Mouse (Mus musculus) liver, embryonic 12.5 days (tissue): ENCODE results near the gene Mmp28. TPM values are rescaled to one million over a fixed set of nuclear protein-coding genes. Genes with fewer than 3 reads are reported as not detected.
A peak's percentile ranks its signal among the peaks of the same experiment; 100 is the strongest.

ENCODE experiments used
- ATAC-seq: fragments of 200-750 bp; cut with Nextera tagmentation; 2 replicates; pipeline ENCODE4 v1.8.0; 2017; ENCODE audit warnings: moderate number of reproducible peaks, mild to moderate bottlenecking, moderate library complexity
- H3K27ac ChIP-seq: fragments of 300-500 bp; sonication (generic); 2 replicates; pipeline ENCODE4 v1.5.1; 2016; ENCODE audit warnings: mild to moderate bottlenecking
- H3K27me3 ChIP-seq: fragments of 300-500 bp; sonication (generic); replicated peaks from 2 replicates; pipeline ENCODE4 v1.6.1; 2016; ENCODE audit warnings: mild to moderate bottlenecking, moderate library complexity
- H3K36me3 ChIP-seq: fragments of 300-500 bp; sonication (generic); 2 replicates; pipeline ENCODE4 v1.6.1; 2016; ENCODE audit warnings: mild to moderate bottlenecking, moderate library complexity
- H3K4me1 ChIP-seq: fragments of 300-500 bp; sonication (generic); 2 replicates; pipeline ENCODE4 v1.6.1; 2016
- H3K4me2 ChIP-seq: fragments of 300-500 bp; sonication (generic); 2 replicates; pipeline ENCODE4 v1.6.1; 2016; ENCODE audit warnings: mild to moderate bottlenecking, moderate library complexity
- H3K4me3 ChIP-seq: fragments of 300-500 bp; sonication (generic); 2 replicates; pipeline ENCODE4 v1.5.1; 2016; ENCODE audit warnings: mild to moderate bottlenecking, moderate library complexity
- H3K9ac ChIP-seq: fragments of 300-500 bp; sonication (generic); 2 replicates; pipeline ENCODE4 v1.6.1; 2016; ENCODE audit warnings: mild to moderate bottlenecking, moderate library complexity
- H3K9me3 ChIP-seq: fragments of 300-500 bp; sonication (generic); replicated peaks from 2 replicates; pipeline ENCODE4 v1.6.1; 2016; ENCODE audit warnings: mild to moderate bottlenecking, moderate library complexity
- WGBS: fragments of 180-500 bp; shearing (Covaris S2); methylation state at CpG from one replicate; pipeline ENCODE4 v1.1.7; 2016; ENCODE audit not compliant: insufficient replicate concordance; 5-methylcytosine and 5-hydroxymethylcytosine counted together
- polyA plus RNA-seq: library from polyadenylated mRNA; unstranded; fragments of >200 nt; fragmentation: Nextera tagmentation; extraction: Ambion mirVana; gene quantifications from 2 replicates; pipeline ENCODE4 v1.2.1, GENCODE M21; 2016

Gene Mmp28
- polyA plus RNA-seq, 1 experiment from 2014 or later = 0.31 TPM

DNA sequence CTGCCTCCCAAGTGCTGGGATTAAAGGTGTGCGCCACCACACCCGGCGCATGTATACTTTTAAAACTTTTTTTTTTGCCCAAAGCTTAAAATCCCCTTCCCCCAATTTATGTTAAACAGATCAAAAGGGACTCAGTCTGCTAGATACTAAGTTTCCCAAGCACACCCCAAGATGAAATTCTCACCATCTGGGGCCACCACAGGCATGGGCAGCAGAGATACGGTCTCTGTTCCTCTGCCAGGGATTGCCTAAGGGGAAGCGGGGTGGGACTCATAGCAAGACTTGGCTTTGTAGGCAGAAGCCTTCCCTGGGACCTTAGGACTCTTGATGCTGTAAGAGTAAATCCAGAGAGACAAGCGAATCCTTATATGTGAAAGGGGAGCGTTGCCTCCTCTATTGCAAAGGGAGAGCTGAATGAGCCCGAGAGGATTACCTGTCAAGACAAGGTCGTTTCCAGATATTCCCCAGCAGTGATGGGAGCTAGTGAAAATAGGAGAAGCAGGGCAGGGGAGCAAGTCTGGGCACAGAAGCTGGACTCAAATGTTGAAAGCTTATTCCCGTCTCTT is 1.3 kb downstream of the Mmp28 start:
- Histone ChIP-seq H3K4me1 (peaks cover 13% of the 10 kb centered on the region; the same call in 1 of the 2 replicates), H3K4me2 (no peak overlapping the region)
- WGBS = 62% methylated on average over 10 of the region's 10 CpGs

DNA sequence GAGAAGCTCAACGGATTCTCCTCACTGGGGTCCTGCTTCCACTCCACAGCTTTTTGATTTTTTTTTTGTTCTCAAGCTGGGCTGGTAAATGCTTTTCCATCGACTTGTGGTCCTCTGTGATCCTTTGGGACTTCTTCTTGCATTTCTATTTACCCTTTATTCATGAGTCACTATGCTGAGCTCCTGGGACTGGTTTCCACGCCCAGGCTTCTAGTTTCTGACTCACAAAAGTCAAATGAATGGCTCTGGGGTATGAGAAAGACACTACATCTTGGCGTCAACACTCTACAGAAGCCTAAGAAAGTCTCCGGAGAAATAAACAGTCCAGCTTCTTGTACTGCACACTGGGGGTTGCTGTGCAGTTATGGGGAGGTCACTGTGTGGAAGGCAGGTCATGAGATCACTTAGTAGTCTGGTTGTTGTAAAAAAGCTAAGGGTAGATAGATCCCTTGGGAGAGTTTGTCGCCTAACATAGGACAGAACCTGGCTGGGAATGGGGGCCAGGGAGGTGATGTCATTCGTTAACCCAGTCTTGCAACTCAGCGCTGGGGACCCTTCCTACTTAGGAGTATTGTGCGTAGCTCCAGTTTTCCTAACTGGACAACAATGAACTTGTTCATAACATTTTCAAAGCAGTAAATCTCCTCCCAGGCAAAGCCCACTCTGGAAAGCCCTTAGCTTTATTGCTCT is 4.8 kb downstream of the Mmp28 start:
- WGBS = 65% methylated on average over 9 of the region's 9 CpGs
- no peak for ATAC-seq
- Histone ChIP-seq H3K9me3 (no peaks in the 10 kb centered on the region), H3K27ac (no peak overlapping the region), H3K4me1 (peaks cover 38% of the 10 kb centered on the region), H3K36me3 (no peaks in the 10 kb centered on the region), H3K4me2 (no peak overlapping the region), H3K9ac (no peak overlapping the region), H3K4me3 (no peak overlapping the region), H3K27me3 (peaks cover 40% of the 10 kb centered on the region)

More for the DNA sequence above, 1.3 kb downstream of the Mmp28 start:
- no peaks in the 10 kb centered on the region for H3K9me3 ChIP-seq
- H3K27ac ChIP-seq = no peak overlapping the region
- H3K4me3 ChIP-seq = no peak overlapping the region
- no peak overlapping the region for H3K9ac ChIP-seq
- H3K36me3 ChIP-seq = no peaks in the 10 kb centered on the region
- no peak for ATAC-seq
- H3K27me3 ChIP-seq = peaks cover 69% of the 10 kb centered on the region

DNA sequence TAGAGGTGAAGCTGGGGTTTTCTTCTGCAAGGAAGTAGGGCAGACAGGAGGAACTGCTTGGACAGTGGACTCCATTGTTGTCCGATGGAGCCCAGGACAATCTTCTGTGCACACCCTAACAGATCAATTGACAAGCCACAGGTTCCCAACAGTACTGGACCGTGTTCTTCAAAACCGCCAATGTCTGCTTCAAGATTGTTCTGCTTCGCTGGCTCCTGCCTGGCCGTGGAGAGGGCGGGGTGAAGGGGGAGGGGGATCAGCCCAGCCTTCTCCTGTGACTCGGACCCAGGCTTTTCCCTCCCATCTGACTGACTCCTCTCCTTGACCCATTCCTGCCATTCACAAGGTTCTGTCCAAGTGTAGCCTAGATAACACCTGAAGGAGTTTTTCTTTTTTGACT is 5.6 kb downstream of the Mmp28 start:
- no peak overlapping the region for H3K4me2 ChIP-seq
- WGBS = 41% methylated on average over 7 of the region's 7 CpGs
- H3K36me3 ChIP-seq = no peaks in the 10 kb centered on the region
- no peak overlapping the region for H3K4me3 ChIP-seq
- no peak for ATAC-seq
- H3K9ac ChIP-seq = no peak overlapping the region
- peaks cover 31% of the 10 kb centered on the region for H3K4me1 ChIP-seq
- H3K27ac ChIP-seq = no peak overlapping the region
- no peaks in the 10 kb centered on the region for H3K9me3 ChIP-seq
- peaks cover 32% of the 10 kb centered on the region for H3K27me3 ChIP-seq

DNA sequence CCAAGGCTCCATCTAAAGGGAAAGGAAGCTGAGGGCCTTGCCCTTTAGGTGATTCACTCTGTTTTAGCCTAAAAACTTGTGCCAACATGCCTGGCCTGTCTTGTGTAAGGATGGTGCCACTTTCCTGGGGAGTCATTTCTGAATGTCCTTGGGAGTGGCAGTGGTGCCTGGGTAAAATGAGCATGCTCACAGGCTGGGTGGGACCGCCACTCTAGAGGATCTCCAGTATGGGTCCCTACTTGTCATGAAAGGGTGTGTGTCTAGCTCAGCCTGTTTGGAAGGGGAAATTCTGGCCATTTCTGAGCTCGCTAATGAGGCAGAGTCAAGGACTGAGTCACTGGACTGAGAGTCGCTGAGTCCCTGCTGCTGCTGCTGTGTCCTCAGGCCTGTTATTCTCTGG is 7.3 kb downstream of the Mmp28 start:
- Histone ChIP-seq H3K27me3 (peaks cover 21% of the 10 kb centered on the region), H3K27ac (no peak overlapping the region), H3K4me3 (no peak overlapping the region), H3K4me1 (peaks cover 30% of the 10 kb centered on the region), H3K9ac (no peak overlapping the region), H3K4me2 (no peak overlapping the region), H3K36me3 (no peaks in the 10 kb centered on the region), H3K9me3 (no peaks in the 10 kb centered on the region)
- ATAC-seq = no peak
- 43% methylated on average over 3 of the region's 3 CpGs for WGBS

DNA sequence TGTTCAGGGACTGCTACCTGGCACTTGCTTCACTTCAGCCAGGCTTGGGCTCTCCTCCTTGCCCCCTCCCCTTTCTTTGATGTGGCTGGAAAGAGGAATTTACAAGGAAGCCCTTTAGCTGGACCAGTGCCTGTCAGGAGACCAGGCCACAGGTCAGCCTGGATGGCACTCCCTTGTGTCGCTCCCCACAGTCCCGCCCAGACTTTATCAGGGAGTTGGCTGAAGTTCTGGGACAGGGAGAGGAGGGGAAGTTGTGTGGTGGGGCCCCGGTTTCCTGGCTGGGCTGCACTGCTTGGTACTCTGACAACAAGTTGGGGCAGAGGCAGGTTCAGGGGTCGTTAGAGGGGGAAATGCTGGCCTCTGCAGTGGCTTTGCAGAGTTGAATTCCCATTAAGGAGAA is 8.3 kb downstream of the Mmp28 start:
- Histone ChIP-seq H3K27ac (no peak overlapping the region), H3K36me3 (no peaks in the 10 kb centered on the region), H3K4me3 (no peak overlapping the region), H3K4me2 (no peak overlapping the region), H3K9me3 (no peaks in the 10 kb centered on the region), H3K4me1 (peaks cover 30% of the 10 kb centered on the region), H3K9ac (no peak overlapping the region), H3K27me3 (peaks cover 24% of the 10 kb centered on the region; the same call in 1 of the 2 replicates)
- 8% methylated on average over 4 of the region's 4 CpGs for WGBS
- no peak for ATAC-seq

DNA sequence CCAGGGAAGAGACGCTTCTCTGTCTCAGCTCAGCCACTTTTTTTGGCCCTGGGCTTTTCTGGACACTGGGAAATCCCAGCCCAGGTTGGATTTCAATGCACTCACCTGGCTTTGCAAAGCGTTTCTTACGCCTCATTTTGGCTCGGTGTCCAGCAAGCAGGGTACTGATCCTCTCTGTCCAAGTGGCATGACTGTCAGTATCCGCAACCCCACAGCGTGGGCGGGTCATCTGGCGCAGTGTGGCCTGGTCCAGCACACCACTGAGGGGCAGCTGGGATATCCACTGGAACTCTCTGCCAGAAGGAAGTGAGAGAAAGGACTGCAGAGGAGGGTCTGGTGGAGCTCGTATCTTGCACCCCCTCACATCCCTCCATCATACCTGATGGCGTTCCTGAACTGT is 11.6 kb downstream of the Mmp28 start:
- H3K36me3 ChIP-seq = no peaks in the 10 kb centered on the region
- no peaks in the 10 kb centered on the region for H3K9me3 ChIP-seq
- no peak overlapping the region for H3K4me2 ChIP-seq
- H3K4me1 ChIP-seq = peaks cover 43% of the 10 kb centered on the region
- no peak overlapping the region for H3K4me3 ChIP-seq
- H3K27ac ChIP-seq = no peak overlapping the region
- H3K27me3 ChIP-seq = peaks cover 49% of the 10 kb centered on the region
- no peak overlapping the region for H3K9ac ChIP-seq
- 72% methylated on average over 10 of the region's 10 CpGs for WGBS
- no peak for ATAC-seq

DNA sequence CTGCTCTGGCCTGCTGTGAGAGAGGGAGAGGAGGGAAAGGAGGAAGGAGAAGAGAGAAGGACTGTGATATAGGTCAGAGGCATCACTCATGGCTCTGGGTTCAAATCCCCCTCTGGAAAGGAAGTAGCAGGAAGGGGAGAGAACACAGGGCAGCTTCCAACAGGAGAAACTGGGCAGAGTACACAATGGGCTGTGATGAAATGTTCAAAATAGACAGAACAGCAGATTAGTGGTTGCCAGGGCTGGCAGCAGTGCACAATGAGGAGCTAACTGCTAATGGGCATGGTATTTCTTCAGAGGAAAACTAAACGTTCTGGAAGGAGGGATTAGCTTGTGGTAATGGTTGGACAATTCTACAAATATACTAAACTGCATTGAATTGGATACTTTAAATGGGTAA is 12.3 kb downstream of the Mmp28 start:
- ATAC-seq = no peak
- WGBS = 31% methylated on average over 1 of the region's 1 CpGs
- Histone ChIP-seq H3K9me3 (no peaks in the 10 kb centered on the region), H3K27ac (no peak overlapping the region), H3K4me2 (no peak overlapping the region), H3K4me3 (no peak overlapping the region), H3K27me3 (peaks cover 52% of the 10 kb centered on the region), H3K36me3 (no peaks in the 10 kb centered on the region), H3K9ac (no peak overlapping the region), H3K4me1 (peaks cover 36% of the 10 kb centered on the region)

DNA sequence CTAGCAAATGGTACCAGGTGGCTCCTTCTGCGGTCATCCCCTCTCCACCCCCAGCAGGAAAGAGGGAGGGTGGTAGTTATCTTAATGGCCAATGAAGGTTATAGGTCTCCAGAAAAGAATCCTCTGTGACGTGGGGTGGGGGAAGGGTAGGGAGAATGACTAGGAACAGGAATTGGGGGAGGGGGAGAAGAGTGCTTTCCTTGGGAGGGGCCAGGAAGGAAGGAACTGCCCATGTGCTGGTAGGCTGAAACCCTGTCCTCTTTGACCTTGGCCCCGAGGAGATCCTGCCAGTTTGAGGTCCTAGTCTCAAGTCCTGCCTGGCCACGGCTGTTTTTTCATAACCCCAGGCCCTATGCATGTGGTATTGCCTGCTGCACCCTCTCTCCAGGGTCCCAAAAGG is 13.6 kb downstream of the Mmp28 start:
- H3K4me2 ChIP-seq = no peak overlapping the region
- no peaks in the 10 kb centered on the region for H3K9me3 ChIP-seq
- H3K36me3 ChIP-seq = no peaks in the 10 kb centered on the region
- no peak overlapping the region for H3K9ac ChIP-seq
- no peak for ATAC-seq
- H3K27me3 ChIP-seq = peaks cover 64% of the 10 kb centered on the region
- H3K4me3 ChIP-seq = no peak overlapping the region
- H3K27ac ChIP-seq = no peak overlapping the region
- 27% methylated on average over 4 of the region's 4 CpGs for WGBS
- H3K4me1 ChIP-seq = peaks cover 30% of the 10 kb centered on the region

DNA sequence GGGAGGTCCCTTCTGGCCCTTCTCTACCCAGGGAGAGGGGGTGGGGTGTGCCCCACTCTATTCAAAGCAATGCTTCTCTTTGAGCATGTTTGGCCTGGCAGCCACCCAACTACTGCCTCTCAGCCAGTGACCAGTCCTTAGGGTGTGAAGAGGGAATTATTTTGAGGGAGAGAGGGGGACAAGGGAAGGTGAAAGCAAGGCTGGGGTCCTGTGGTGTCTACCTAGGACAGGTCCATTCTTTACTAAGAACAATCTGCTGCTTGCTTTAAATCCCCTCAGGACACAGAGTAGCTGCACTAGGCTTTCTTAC is 14.0 kb downstream of the Mmp28 start:
- no peak overlapping the region for H3K4me2 ChIP-seq
- H3K27me3 ChIP-seq = peaks cover 68% of the 10 kb centered on the region
- H3K4me1 ChIP-seq = peaks cover 32% of the 10 kb centered on the region
- no peaks in the 10 kb centered on the region for H3K36me3 ChIP-seq
- ATAC-seq = no peak
- H3K27ac ChIP-seq = no peak overlapping the region
- H3K4me3 ChIP-seq = no peak overlapping the region
- H3K9me3 ChIP-seq = no peaks in the 10 kb centered on the region
- H3K9ac ChIP-seq = no peak overlapping the region

DNA sequence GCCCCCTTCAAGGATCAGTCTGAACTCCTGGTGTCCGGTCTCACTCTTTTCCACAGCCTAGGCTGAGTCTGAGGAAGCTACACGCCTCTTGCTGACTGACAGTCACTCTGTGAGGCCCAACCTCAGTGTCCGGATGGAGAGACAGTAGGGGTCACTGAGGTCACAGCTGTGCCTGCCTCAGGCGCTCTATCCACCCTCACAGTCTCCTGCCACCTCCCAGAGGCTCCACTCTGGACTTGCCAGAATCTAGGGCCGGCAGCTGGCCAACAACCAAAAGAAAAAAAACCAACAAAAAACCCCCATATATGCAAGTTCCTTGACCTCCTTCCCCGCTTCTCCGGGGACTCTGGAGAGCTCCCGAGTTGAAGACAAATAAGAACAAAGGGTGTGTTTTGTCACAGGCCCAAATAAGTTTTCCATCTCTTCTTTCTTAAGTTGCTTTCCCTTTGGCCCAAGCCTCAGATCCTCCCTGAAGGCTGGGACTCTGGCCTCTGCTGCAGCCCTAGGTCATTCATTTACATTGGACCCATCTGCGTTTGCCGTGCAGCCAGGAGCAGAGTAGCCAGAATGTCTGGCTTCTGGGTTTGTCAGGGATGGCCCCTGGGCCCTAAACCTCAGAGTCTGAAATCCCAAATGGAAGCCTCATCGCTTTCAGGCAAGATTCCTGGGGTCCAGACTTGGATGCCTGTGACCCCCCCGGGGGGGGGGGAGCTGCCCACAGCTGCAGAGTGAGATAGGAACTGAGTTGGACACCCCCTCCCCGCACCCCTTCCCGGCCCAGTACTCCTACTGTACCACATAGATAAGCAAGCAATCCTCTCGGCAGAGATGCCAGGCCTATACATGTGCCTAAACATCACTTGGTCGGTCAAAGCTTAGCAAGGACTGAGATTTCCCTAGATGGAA is 14.6 kb downstream of the Mmp28 start:
- Histone ChIP-seq H3K36me3 (no peaks in the 10 kb centered on the region), H3K27ac (no peak overlapping the region), H3K27me3 (peaks cover 74% of the 10 kb centered on the region), H3K4me3 (no peak overlapping the region), H3K4me1 (peaks cover 35% of the 10 kb centered on the region), H3K4me2 (no peak overlapping the region), H3K9ac (no peak overlapping the region), H3K9me3 (no peaks in the 10 kb centered on the region)
- WGBS = 28% methylated on average over 16 of the region's 16 CpGs
- 0 out of 2 replicates have a peak, but pooled peaks have one; percentile 47 for ATAC-seq

DNA sequence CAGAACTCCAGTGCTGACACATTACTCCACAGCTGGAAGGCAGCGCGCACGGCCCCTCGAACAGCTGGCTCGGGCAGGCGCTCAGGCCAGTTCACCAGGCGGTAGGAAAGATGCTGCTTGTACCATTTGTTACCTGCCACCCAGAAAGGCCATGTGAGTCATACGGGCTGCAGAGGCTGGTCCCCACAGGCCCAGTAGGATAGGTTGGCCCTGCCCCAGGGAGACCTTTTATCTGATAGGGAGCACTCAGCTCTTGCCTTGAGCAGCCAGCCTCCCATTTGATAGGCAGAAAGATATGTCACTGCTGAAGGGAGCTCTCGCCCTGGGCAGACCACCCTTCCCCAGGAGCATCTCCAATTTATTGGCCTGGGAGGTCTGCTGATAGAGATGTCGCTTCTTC is 15.3 kb downstream of the Mmp28 start:
- ATAC-seq = 0 out of 2 replicates have a peak, but pooled peaks have one; percentile 9
- Histone ChIP-seq H3K4me3 (no peak overlapping the region), H3K4me1 (peaks cover 38% of the 10 kb centered on the region), H3K36me3 (no peaks in the 10 kb centered on the region), H3K9me3 (no peaks in the 10 kb centered on the region), H3K4me2 (no peak overlapping the region), H3K9ac (no peak overlapping the region), H3K27ac (no peak overlapping the region), H3K27me3 (peaks cover 81% of the 10 kb centered on the region)
- 67% methylated on average over 10 of the region's 10 CpGs for WGBS

DNA sequence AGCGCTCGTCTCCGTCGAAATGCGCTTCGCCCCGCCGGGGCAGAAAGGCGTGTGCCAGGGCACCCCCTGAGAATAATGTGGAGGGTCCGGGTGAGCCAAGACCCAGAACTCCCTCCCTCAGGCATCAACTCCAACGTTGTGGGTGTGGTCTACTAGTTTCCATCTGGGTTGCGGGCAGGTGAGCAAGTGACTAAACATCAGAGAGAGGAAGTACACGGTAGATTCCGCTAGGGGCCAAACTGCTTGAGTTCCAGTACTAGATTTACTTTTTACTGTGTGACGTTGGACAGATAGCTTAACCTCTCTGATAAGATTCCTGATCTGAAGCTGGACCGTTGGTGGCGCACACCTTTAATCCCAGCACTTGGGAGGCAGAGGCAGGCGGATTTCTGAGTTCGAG is 17.9 kb downstream of the Mmp28 start:
- Histone ChIP-seq H3K4me3 (peak overlapping the region; percentile 10), H3K4me1 (peaks cover 49% of the 10 kb centered on the region), H3K27ac (no peak overlapping the region), H3K27me3 (peaks cover 91% of the 10 kb centered on the region), H3K36me3 (no peaks in the 10 kb centered on the region), H3K4me2 (peak overlapping the region; percentile 53), H3K9me3 (no peaks in the 10 kb centered on the region), H3K9ac (no peak overlapping the region)
- WGBS = 15% methylated on average over 19 of the region's 19 CpGs
- no peak for ATAC-seq
